Mouse (Mus musculus) small intestine, adult 2 months (tissue): ENCODE data around the gene Napsa. TPM values are rescaled to one million over a fixed set of nuclear protein-coding genes. Genes with fewer than 3 reads are reported as not detected.

ENCODE experiments used
- H3K27ac ChIP-seq: fragments of 200-500 bp; 2 replicates; pipeline ENCODE4 v1.5.1; 2012; ENCODE audit warnings: low read depth, low read length, control low read depth, inconsistent platforms; ENCODE audit not compliant: insufficient read depth
- H3K27me3 ChIP-seq: fragments of 200-500 bp; 2 replicates; pipeline ENCODE4 v1.6.1; 2012; ENCODE audit warnings: mild to moderate bottlenecking, moderate library complexity, low read length, inconsistent platforms; ENCODE audit not compliant: control insufficient read depth, insufficient read depth
- H3K36me3 ChIP-seq: fragments of 200-500 bp; 2 replicates; pipeline ENCODE4 v1.6.1; 2012; ENCODE audit warnings: mild to moderate bottlenecking, low read length, control low read depth, inconsistent platforms; ENCODE audit not compliant: control insufficient read depth, insufficient read depth
- H3K4me1 ChIP-seq: fragments of 200-500 bp; 2 replicates; pipeline ENCODE4 v1.6.1; 2012; ENCODE audit warnings: low read length, inconsistent platforms, mixed read lengths; ENCODE audit not compliant: control insufficient read depth, insufficient read depth, insufficient read length
- H3K4me3 ChIP-seq: fragments of 200-500 bp; 2 replicates; pipeline ENCODE4 v1.5.1; 2012; ENCODE audit warnings: low read depth, mild to moderate bottlenecking, control low read depth, inconsistent platforms, low read length, moderate library complexity
- CTCF ChIP-seq: fragments of 200-500 bp; IDR thresholded peaks from 2 replicates; pipeline ENCODE4 v1.5.1; 2012; ENCODE audit warnings: low read depth, mild to moderate bottlenecking, control low read depth, inconsistent platforms, low read length, moderate library complexity, mixed read lengths; ENCODE audit not compliant: insufficient replicate concordance, insufficient read length; ENCODE audit errors: extremely low read depth
- POLR2A ChIP-seq: fragments of 200-500 bp; IDR thresholded peaks from 2 replicates; pipeline ENCODE4 v1.6.1; 2012; ENCODE audit warnings: low read depth, mild to moderate bottlenecking, control low read depth, inconsistent platforms, low read length, moderate library complexity
- WGBS: fragments of 180-500 bp; shearing (Covaris S2); methylation state at CpG from one replicate; pipeline ENCODE4 v1.1.7; 2018; 5-methylcytosine and 5-hydroxymethylcytosine counted together
- polyA plus RNA-seq: library from polyadenylated mRNA; depleted of rRNA; stranded (reverse); fragments of >200 nt; gene quantifications from 2 replicates; pipeline ENCODE4 v1.2.3, GENCODE M21; 2012

Napsa gene
- polyA plus RNA-seq, 1 experiment, result 11.1 TPM

DNA sequence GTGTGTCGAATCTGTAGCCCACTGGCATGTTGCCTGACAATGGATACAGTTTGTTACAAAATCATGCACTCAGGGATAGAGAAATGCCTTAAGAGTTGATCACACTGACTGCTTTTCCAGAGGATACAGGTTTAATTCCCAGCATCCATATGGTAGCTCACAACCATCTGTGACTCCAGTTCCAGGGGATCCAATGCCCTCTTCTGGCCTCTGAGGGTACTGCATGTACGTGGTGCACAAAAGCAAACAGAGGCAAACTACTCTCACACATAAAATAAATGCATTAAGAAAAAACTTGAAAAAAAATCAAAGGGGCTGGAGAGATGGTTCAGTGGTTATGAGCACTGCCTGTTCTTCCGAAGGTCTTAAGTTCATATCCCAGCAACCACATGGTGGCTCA lies 44.9 kb downstream of the Napsa start:
- 86% methylated on average over 3 of the region's 3 CpGs for WGBS
- peaks cover 76% of the 10 kb centered on the region for H3K36me3 ChIP-seq

DNA sequence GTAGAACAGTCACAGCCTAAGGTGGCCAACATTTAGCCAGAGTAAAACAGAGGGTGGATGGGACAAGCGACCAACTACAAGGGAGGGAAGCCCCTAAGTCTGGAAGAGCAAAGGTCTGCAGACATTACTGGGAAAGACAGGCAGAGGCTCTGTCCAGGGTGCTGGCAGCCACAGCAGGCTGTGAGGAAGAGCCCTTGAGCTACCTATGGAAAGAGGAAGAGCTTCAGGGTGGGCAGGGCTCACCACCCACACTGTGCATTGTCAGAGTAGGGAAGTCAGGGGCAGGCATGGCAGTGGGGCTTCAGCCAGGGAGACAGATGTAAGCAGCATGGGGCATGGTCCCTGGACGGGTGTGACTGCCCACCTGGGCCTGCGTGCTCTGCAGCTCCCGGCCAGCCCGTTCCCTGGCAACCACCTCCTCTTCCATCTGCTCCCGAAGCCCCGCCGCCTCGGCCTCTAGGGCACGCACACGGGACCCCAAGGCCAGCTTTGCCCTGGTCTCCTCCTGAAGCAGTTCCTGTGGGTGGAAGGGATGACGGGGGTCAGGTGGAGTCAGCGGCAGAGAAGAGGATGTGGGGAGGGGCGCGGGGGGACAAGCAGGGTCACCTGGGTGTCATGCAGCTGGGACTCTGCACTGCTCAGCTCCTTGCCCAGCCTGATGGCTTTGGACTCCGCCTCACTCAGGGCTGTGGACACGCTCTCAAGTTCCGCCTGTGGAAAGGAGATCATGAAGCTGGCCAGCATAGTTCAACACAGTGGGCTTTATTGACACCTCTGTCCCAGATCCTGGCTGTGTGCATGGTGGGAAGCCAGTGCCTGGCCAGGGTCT lies 51.7 kb downstream of the Napsa start:
- no peak overlapping the region for H3K4me3 ChIP-seq
- H3K27ac ChIP-seq, result no peak overlapping the region
- TF ChIP-seq CTCF (no peak), POLR2A (no peak)
- no peaks in the 10 kb centered on the region for H3K27me3 ChIP-seq
- H3K36me3 ChIP-seq, result peaks cover 85% of the 10 kb centered on the region
- 69% methylated on average over 18 of the region's 18 CpGs for WGBS
- no peaks in the 10 kb centered on the region for H3K4me1 ChIP-seq

More for the DNA sequence above, 44.9 kb downstream of the Napsa start:
- TF ChIP-seq CTCF (peak; percentile 23; the same call in 1 of the 2 replicates), POLR2A (no peak)
- Histone ChIP-seq H3K4me1 (no peaks in the 10 kb centered on the region), H3K4me3 (no peak overlapping the region), H3K27me3 (no peaks in the 10 kb centered on the region), H3K27ac (no peak overlapping the region)

DNA sequence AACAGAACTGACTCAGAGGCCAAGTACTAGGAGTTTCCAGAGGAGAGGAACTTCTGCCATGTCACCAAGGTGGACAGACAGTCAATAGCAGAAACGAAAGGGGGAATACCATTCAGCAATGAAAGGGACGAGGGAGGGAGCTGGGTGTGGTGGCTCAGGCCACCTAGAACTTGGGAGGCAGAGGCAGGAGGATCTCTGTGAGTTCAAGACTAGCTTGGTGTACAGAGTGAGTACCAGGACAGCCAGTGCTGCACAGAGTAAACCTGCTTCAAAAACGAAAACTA lies 52.3 kb downstream of the Napsa start:
- no peak for TF ChIP-seq CTCF
- no peak for TF ChIP-seq POLR2A
- peaks cover 86% of the 10 kb centered on the region for H3K36me3 ChIP-seq
- H3K27me3 ChIP-seq, result no peaks in the 10 kb centered on the region
- H3K4me3 ChIP-seq, result no peak overlapping the region
- H3K27ac ChIP-seq, result no peak overlapping the region
- H3K4me1 ChIP-seq, result no peaks in the 10 kb centered on the region
- 76% methylated on average over 3 of the region's 3 CpGs for WGBS

DNA sequence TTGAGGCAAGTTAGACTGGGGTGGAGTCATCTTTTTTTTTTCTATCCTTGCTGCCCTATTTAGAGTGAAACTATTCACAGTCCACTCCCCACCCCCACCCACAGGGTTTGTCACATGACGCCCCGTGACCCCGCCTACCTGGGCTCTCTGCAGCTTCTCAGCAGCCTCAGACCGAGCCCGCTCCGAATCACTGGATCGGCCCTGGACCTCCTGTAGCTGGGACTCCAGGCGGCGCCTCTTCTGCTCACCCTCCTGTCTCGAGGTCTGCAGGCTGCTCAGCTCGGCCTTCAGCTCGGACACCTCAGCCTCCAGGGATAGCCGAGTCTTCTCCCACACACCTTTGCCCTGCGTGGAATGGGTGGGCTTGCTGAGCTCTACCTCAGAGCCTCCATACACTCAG lies 52.6 kb downstream of the Napsa start:
- H3K4me3 ChIP-seq, result no peak overlapping the region
- peaks cover 86% of the 10 kb centered on the region for H3K36me3 ChIP-seq
- H3K27me3 ChIP-seq, result no peaks in the 10 kb centered on the region
- no peak for TF ChIP-seq POLR2A
- TF ChIP-seq CTCF, result no peak
- no peaks in the 10 kb centered on the region for H3K4me1 ChIP-seq
- WGBS, result 87% methylated on average over 14 of the region's 14 CpGs
- no peak overlapping the region for H3K27ac ChIP-seq

DNA sequence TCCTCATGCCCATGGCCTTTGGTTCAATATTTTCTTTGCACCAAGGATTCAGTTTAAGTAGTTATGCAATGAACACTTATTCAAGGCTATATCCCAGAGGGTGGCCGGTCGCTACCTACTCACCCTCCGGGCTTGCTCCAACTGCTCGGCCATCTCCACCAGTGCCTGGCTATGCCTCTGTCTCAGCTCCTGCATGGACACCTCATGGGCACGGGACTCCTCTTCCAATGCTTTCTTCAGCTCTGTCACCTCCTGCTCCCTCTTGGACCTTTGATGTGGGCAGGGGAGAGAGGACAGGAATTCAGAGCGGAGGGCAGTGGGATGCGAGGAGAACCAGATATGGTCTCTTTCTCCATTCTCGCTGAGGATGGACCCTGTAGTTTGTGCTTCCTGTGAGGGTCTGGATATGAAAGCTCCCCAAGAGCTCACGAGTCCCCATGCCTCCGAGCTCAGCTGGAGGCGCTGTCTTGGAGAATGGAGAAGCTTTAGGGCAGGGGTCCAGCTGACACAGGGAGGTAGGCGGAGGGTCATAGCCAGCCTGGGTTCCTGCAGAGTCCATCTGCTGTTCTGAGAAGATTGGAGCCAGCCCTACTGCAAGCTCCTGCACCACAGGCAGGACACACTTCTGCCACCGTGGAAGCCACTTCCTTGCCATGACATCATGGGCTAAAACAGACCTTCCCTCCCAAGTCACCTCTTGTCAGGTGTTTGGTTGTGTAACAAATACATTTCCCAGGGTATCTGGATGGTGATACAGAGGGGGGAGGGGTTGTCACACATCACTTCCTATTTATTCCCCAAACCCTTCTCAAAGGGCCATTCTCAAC lies 53.3 kb downstream of the Napsa start:
- no peak for TF ChIP-seq POLR2A
- no peaks in the 10 kb centered on the region for H3K27me3 ChIP-seq
- 93% methylated on average over 13 of the region's 13 CpGs for WGBS
- H3K4me1 ChIP-seq, result no peaks in the 10 kb centered on the region
- H3K36me3 ChIP-seq, result peaks cover 85% of the 10 kb centered on the region
- H3K4me3 ChIP-seq, result no peak overlapping the region
- H3K27ac ChIP-seq, result no peak overlapping the region

DNA sequence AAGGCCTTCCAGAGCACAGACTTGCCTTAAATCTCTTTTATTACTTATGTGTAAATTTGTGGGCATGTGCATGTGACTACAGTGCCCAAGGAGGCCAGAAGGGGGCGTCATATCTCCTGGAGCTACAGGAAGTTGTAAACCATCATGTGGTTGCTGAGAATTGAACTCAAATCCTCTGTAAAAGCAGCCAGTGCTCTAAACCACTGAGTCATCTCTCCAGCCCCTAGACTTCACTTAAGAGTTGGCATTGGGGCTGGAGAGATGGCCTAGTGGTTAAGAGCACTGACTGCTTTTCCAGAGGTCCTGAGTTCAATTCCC lies 53.8 kb downstream of the Napsa start:
- 83% methylated on average over 1 of the region's 1 CpGs for WGBS
- H3K27ac ChIP-seq, result no peak overlapping the region
- peaks cover 88% of the 10 kb centered on the region for H3K36me3 ChIP-seq
- H3K4me1 ChIP-seq, result no peaks in the 10 kb centered on the region
- no peaks in the 10 kb centered on the region for H3K27me3 ChIP-seq
- H3K4me3 ChIP-seq, result no peak overlapping the region
- TF ChIP-seq POLR2A (no peak), CTCF (no peak)

DNA sequence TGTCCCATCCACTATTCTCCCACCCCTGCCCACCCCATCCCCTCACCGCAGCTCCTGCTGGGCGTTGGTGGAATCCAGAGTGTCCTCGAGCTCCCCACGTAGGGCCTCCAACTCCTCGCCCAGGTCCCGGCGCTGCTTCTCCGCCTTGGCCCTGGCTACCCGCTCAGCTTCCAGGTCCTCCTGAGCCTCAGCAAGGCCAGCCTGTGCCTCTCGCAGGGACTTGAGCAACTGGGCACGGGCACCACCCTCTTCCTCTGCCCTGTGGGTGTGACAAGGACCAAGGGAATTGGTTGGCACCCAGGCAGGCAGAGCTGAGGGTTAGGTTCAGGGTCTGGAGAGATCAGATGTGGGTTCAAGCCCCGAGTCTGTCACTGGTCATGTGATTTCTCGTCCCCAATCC lies 54.8 kb downstream of the Napsa start:
- peaks cover 90% of the 10 kb centered on the region for H3K36me3 ChIP-seq
- WGBS, result 86% methylated on average over 13 of the region's 13 CpGs
- no peaks in the 10 kb centered on the region for H3K4me1 ChIP-seq
- no peak overlapping the region for H3K27ac ChIP-seq
- H3K27me3 ChIP-seq, result no peaks in the 10 kb centered on the region
- TF ChIP-seq POLR2A, result no peak
- TF ChIP-seq CTCF, result no peak
- no peak overlapping the region for H3K4me3 ChIP-seq
